Mouse (Mus musculus) C2C12 (cell line): ENCODE data around the gene Dus1l.
"Not testable (repeated sequence)": the region's sequence is repeated elsewhere in the genome, so short reads cannot be mapped to it uniquely, and the experiment has no call there.

Experiments used
- CTCF ChIP-seq: IDR thresholded peaks from one replicate; pipeline ENCODE4 v1.5.1; 2011; ENCODE audit not compliant: control insufficient read depth, insufficient read depth, insufficient read length
- MAX ChIP-seq: IDR thresholded peaks from one replicate; pipeline ENCODE4 v1.6.1; 2011; ENCODE audit warnings: mild to moderate bottlenecking, control low read depth
- MYOG ChIP-seq: IDR thresholded peaks from one replicate; pipeline ENCODE4 v1.6.1; 2011; ENCODE audit not compliant: control insufficient read depth, insufficient read length; ENCODE audit errors: extremely low read depth
- USF1 ChIP-seq: IDR thresholded peaks from one replicate; pipeline ENCODE4 v1.6.1; 2011; ENCODE audit warnings: low read depth, mild to moderate bottlenecking, control low read depth, moderate library complexity

GRCm38 (mm10) chr11:120767023-120767422, 29.2 kb downstream of the Dus1l start:
- TF ChIP-seq CTCF, MAX, USF1, MYOG: not testable (repeated sequence)
